In genomic region chr11:115894755-115895520, GRCm38 (mm10) we compare ENCODE assay signal across 8 mouse cellular contexts. TPM values are rescaled to one million over a fixed set of nuclear protein-coding genes. Genes with fewer than 3 reads are reported as not detected.
A peak's percentile ranks its signal among the peaks of the same experiment; 100 is the strongest.
DNase-seq lines count a peak whose midpoint lies in the region; ATAC-seq and TF ChIP-seq lines count a peak whose summit lies in the region.

No protein-coding gene starts in this region.

- no peak overlapping the region for H3K27ac ChIP-seq in kidney, postnatal 0 days
- H3K27ac ChIP-seq in kidney, embryonic 14.5 days (ENCODE audit: low read depth, low read length): no peak overlapping the region

- no peak overlapping the region for H3K4me3 ChIP-seq in kidney, postnatal 0 days (replicated peaks; ENCODE audit: low read depth, low read length)
- no peak overlapping the region for H3K4me3 ChIP-seq in kidney, embryonic 14.5 days (ENCODE audit: low read length)

- peak; percentile 66 for TF ChIP-seq CTCF in kidney, postnatal 0 days (IDR thresholded peaks at IDR 0.05; ENCODE audit: low read depth)

- no peak overlapping the region for H3K4me2 ChIP-seq in kidney, postnatal 0 days (ENCODE audit: low read length)
- H3K4me2 ChIP-seq in kidney, embryonic 14.5 days (replicated peaks; ENCODE audit: low read depth, low read length): no peak overlapping the region

- WGBS in kidney, postnatal 0 days: 69% methylated on average over 14 of the region's 14 CpGs
- WGBS in kidney, embryonic 14.5 days: 72% methylated on average over 14 of the region's 14 CpGs

- peak; percentile 56 for DNase-seq in kidney, postnatal 0 days (ENCODE audit: low spot score)
- peak; percentile 49 for DNase-seq in MN1 (ENCODE audit: low spot score)
- peak; percentile 36 for DNase-seq in mesoderm, embryonic 11.5 days (ENCODE audit: low read depth, low spot score)
- no peak for DNase-seq in yolk sac, embryonic 10.5 days (ENCODE audit: low spot score)
- DNase-seq in natural killer cell, adult 2 months (ENCODE audit: low spot score in 2 of 2): no peak
- DNase-seq in urinary bladder, postnatal 25 days (ENCODE audit: low spot score): no peak

- peaks cover 6% of the 10 kb centered on the region for H3K4me1 ChIP-seq in kidney, postnatal 0 days (replicated peaks; ENCODE audit: insufficient read depth, low read length)
- peaks cover 16% of the 10 kb centered on the region for H3K4me1 ChIP-seq in kidney, embryonic 14.5 days (ENCODE audit: control insufficient read depth, insufficient read depth, low read length)

- no peak for ATAC-seq in kidney, postnatal 0 days (replicated peaks; ENCODE audit: low FRiP score, low read depth)
- ATAC-seq in kidney, embryonic 14.5 days (ENCODE audit: low FRiP score, low TSS enrichment): no peak
- ATAC-seq in common myeloid progenitor, adult 5-6 weeks (replicated peaks; ENCODE audit: low read depth, poor library complexity, severe bottlenecking): peak; percentile 50

- no peaks in the 10 kb centered on the region for H3K9me3 ChIP-seq in kidney, postnatal 0 days (replicated peaks; ENCODE audit: low read length)
- no peaks in the 10 kb centered on the region for H3K9me3 ChIP-seq in kidney, embryonic 14.5 days (ENCODE audit: control insufficient read depth, low read length)

- H3K9ac ChIP-seq in kidney, postnatal 0 days (ENCODE audit: low read depth, low read length): no peak overlapping the region
- H3K9ac ChIP-seq in kidney, embryonic 14.5 days (ENCODE audit: low read depth, low read length): no peak overlapping the region

- H3K27me3 ChIP-seq in kidney, postnatal 0 days (ENCODE audit: insufficient read depth, low read length): no peaks in the 10 kb centered on the region
- no peaks in the 10 kb centered on the region for H3K27me3 ChIP-seq in kidney, embryonic 14.5 days (ENCODE audit: control insufficient read depth, insufficient read depth, low read length)

- 0 out of 2 replicates have a peak, but pooled peaks cover 13% of the 10 kb centered on the region for H3K36me3 ChIP-seq in kidney, postnatal 0 days (ENCODE audit: insufficient read depth, low read length)
- peaks cover 34% of the 10 kb centered on the region for H3K36me3 ChIP-seq in kidney, embryonic 14.5 days (ENCODE audit: control insufficient read depth, insufficient read depth, low read length)

RNA-seq across cellular contexts. Expression of gene Smim5, which starts 4.8 kb away (rescaled TPM):
- 11.1 and 12.1 TPM in 2 replicates for polyA plus RNA-seq in kidney, postnatal 0 days (2015; fragmentation: Nextera tagmentation; extraction: Ambion mirVana)
- 2.3 and 2.9 TPM in 2 replicates for polyA plus RNA-seq in kidney, embryonic 14.5 days (2014; fragmentation: Nextera tagmentation; extraction: Ambion mirVana)
- total RNA-seq in common myeloid progenitor, adult 5-6 weeks (2017): 31.2 and 35.4 TPM in 2 replicates

RNA-seq across cellular contexts. Expression of gene Smim6, which starts 16.9 kb away (rescaled TPM):
- 13.7 and 16.1 TPM in 2 replicates for polyA plus RNA-seq in kidney, postnatal 0 days (2015; fragmentation: Nextera tagmentation; extraction: Ambion mirVana)
- 9.4 and 9.6 TPM in 2 replicates for polyA plus RNA-seq in kidney, embryonic 14.5 days (2014; fragmentation: Nextera tagmentation; extraction: Ambion mirVana)
- total RNA-seq in common myeloid progenitor, adult 5-6 weeks (2017): 0.34 and 2.0 TPM in 2 replicates

RNA-seq across cellular contexts. Expression of gene Myo15b, which starts 36.7 kb away (rescaled TPM):
- 16.5 and 17.6 TPM in 2 replicates for polyA plus RNA-seq in kidney, postnatal 0 days (2015; fragmentation: Nextera tagmentation; extraction: Ambion mirVana)
- 2.8 and 5.5 TPM in 2 replicates for polyA plus RNA-seq in kidney, embryonic 14.5 days (2014; fragmentation: Nextera tagmentation; extraction: Ambion mirVana)
- 3.3 and 3.7 TPM in 2 replicates for total RNA-seq in common myeloid progenitor, adult 5-6 weeks (2017)

RNA-seq across cellular contexts. Expression of gene Sap30bp, which starts 38.1 kb away (rescaled TPM):
- 37.2 and 40.1 TPM in 2 replicates for polyA plus RNA-seq in kidney, postnatal 0 days (2015; fragmentation: Nextera tagmentation; extraction: Ambion mirVana)
- 41.4 and 48.1 TPM in 2 replicates for polyA plus RNA-seq in kidney, embryonic 14.5 days (2014; fragmentation: Nextera tagmentation; extraction: Ambion mirVana)
- total RNA-seq in common myeloid progenitor, adult 5-6 weeks (2017): 164 and 170 TPM in 2 replicates

RNA-seq across cellular contexts. Expression of gene Recql5, which starts 38.3 kb away (rescaled TPM):
- polyA plus RNA-seq in kidney, postnatal 0 days (2015; fragmentation: Nextera tagmentation; extraction: Ambion mirVana): 11.1 and 11.7 TPM in 2 replicates
- polyA plus RNA-seq in kidney, embryonic 14.5 days (2014; fragmentation: Nextera tagmentation; extraction: Ambion mirVana): 13.0 and 19.1 TPM in 2 replicates
- 23.6 and 25.3 TPM in 2 replicates for total RNA-seq in common myeloid progenitor, adult 5-6 weeks (2017)

Comparison
In these comparisons a context has a peak if more than half of its experiments do, and no peak if none do; other contexts are left out.
1. DNase-seq: peak in kidney, postnatal 0 days (single experiment), MN1 (single experiment) and mesoderm, embryonic 11.5 days (single experiment); none in yolk sac, embryonic 10.5 days (single experiment), natural killer cell, adult 2 months (0 of 2) and urinary bladder, postnatal 25 days (single experiment).